Mouse (Mus musculus) skeletal muscle tissue, adult 2 months (tissue): ENCODE measurements around the gene Catsper3.

Source experiments
- DNase-seq: peaks from one replicate; pipeline ENCODE4 v3.0.0-alpha.2; 2012; ENCODE audit warnings: low read depth, low spot score

The Catsper3 gene

GRCm38 (mm10) chr13:55784268-55784667 is at the start of gene Catsper3:
Gene Catsper3, plus strand, starts transcription at chr13:55784568.
- DNase-seq: no peak

- no peak for DNase-seq
Observed at GRCm38 (mm10) chr13:55737885-55738284, 46.5 kb upstream of the Catsper3 start.

GRCm38 (mm10) chr13:55742306-55742705 is 42.1 kb upstream of the Catsper3 start:
- no peak for DNase-seq

- DNase-seq: no peak
Observed at GRCm38 (mm10) chr13:55754380-55754779, 30.0 kb upstream of the Catsper3 start.

- DNase-seq: no peak
Observed at GRCm38 (mm10) chr13:55756789-55757188, 27.6 kb upstream of the Catsper3 start.

- peak; percentile 1 for DNase-seq
Observed at GRCm38 (mm10) chr13:55757645-55758044, 26.7 kb upstream of the Catsper3 start.

- no peak for DNase-seq
Observed at GRCm38 (mm10) chr13:55760576-55760975, 23.8 kb upstream of the Catsper3 start.

- no peak for DNase-seq
Observed at GRCm38 (mm10) chr13:55761486-55761885, 22.9 kb upstream of the Catsper3 start.

- no peak for DNase-seq
Observed at GRCm38 (mm10) chr13:55774352-55774751, 10.0 kb upstream of the Catsper3 start.

GRCm38 (mm10) chr13:55775056-55775455 is 9.3 kb upstream of the Catsper3 start:
- DNase-seq: no peak

GRCm38 (mm10) chr13:55786120-55786519 is 1.8 kb downstream of the Catsper3 start:
- DNase-seq: no peak

- no peak for DNase-seq
Observed at GRCm38 (mm10) chr13:55801246-55801645, 16.9 kb downstream of the Catsper3 start.

- DNase-seq: no peak
Observed at GRCm38 (mm10) chr13:55803973-55804372, 19.6 kb downstream of the Catsper3 start.

- DNase-seq: no peak
Observed at GRCm38 (mm10) chr13:55809041-55809623, 24.8 kb downstream of the Catsper3 start.

- no peak for DNase-seq
Observed at GRCm38 (mm10) chr13:55809707-55810106, 25.3 kb downstream of the Catsper3 start.

- peak; percentile 14 for DNase-seq
Observed at GRCm38 (mm10) chr13:55810947-55811346, 26.6 kb downstream of the Catsper3 start.

- DNase-seq: no peak
Observed at GRCm38 (mm10) chr13:55813490-55814016, 29.2 kb downstream of the Catsper3 start.

GRCm38 (mm10) chr13:55814834-55815233 is 30.5 kb downstream of the Catsper3 start:
- DNase-seq: no peak

- DNase-seq: no peak
Observed at GRCm38 (mm10) chr13:55822499-55822898, 38.1 kb downstream of the Catsper3 start.

- no peak for DNase-seq
Observed at GRCm38 (mm10) chr13:55824151-55824945, 40.0 kb downstream of the Catsper3 start.

GRCm38 (mm10) chr13:55825245-55825681 is 40.9 kb downstream of the Catsper3 start:
- DNase-seq: no peak

GRCm38 (mm10) chr13:55826008-55826671 is 41.8 kb downstream of the Catsper3 start:
- DNase-seq: no peak
